Mouse (Mus musculus): ENCODE data around the gene Gm9958.

Gene Gm9958

DNA sequence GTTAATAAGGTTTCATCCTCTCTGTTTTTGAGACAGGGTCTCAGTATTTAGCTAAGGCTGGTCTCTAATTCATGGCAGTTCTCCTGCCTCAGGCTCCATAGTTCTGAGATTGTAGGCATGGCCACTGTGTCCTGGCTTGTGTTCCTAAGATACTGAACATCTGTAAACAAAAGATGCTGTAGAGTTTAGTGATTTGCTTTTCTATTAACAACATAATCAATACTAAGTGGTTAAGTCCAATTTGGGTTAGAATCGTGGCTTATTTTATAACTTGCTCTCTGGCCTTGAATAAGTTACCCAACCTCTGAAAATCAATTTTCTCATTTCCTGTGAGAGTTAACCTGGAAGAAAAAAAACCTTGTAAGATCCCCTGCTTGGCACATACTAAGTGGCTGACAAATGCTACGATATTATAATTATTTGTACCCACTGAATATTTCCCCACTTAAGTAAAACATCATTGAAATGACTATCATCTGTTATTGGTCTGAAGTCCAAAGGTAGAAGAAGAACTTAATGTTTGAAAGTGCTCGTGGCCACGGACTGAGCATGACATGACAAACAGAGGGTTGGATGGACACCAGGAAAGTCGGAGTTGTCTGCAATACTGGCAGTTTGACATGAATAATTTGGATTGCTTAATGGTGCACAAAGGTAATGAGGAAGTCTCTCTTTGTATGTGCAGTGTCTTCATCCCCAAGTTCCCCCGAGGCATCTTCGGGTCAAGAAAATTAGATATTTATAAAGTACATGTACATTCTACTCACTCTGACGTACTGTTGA, 47.3 kb downstream of the Gm9958 start:
- no peak for DNase-seq

- DNase-seq: no peak
Measured at GRCm38 (mm10) chr5:90414925-90415295, 47.9 kb downstream of the Gm9958 start.
